Mouse (Mus musculus): ENCODE measurements around the gene Glb1l.

DNA sequence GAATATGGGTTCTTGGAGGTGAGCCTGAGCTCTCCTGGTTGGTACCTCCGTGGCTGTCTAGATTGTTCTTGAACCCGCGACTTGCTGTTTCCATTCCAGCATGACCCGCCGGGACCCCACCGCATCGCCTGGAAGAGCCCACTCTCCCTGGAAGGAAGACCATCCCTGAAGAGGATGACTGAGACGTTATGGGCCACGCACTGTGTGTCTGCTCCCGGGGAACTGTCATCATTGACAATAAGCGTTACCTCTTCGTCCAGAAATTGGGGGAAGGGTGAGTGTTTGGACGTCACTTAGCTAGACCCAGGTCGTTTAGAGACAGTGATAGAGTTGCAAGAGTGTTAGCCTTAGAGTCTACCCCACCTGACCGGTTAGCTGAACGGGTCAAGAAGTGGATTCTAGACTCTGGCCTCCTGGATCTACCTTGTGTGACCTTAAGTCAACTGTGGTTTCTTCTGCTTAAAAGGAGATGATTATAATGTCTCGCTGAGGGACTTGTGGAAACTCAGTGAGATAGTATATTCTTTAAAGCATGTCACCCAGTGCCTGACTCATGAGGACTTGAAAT, 612 bp upstream of the Glb1l start:
- TF ChIP-seq CTCF (IDR thresholded peaks at IDR 0.05; ENCODE audit: low read depth, low read length) (no peak), POLR2AphosphoS5 (IDR thresholded peaks at IDR 0.05; ENCODE audit: insufficient replicate concordance, low read depth, low read length) (no peak), GATA1 (IDR thresholded peaks at IDR 0.05; ENCODE audit: borderline replicate concordance, low read length) (no peak)

All from G1E (cell line).